Comparison of ENCODE assay signal across 19 mouse cellular contexts in the genomic region with DNA sequence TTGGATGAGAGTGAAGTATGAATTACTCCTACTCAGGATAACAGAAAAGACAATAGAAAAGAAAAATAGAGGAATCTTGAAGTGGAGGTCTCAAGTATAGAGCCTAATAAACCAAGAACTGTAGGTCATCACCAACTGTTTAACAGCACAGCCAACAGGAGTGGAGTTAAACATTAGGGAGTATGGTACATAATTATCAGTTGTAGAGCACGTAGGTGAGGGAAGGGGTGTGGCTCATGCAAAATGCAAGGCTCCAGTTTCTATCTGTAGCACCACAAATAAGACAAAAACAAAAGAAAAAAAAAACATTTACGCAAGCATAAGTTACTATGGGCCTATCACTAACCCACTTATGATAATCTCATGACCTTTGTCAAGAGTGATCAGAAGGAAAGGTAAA.
"Had no signal": no experiment of that assay in that cellular context is flagged by ENCODE, and none has a peak within 500 bp of the region (broad histone marks: within the 10 kb centered on the region; RNA-seq: fewer than 3 reads in every experiment).

No protein-coding gene starts in this region.

- H3K27ac ChIP-seq: intestine, embryonic 15.5 days; kidney, embryonic 15.5 days; limb, embryonic 12.5 days; limb, embryonic 15.5 days; midbrain, embryonic 12.5 days; stomach, embryonic 15.5 days had no signal

- H3K27me3 ChIP-seq: intestine, embryonic 15.5 days; kidney, embryonic 15.5 days; limb, embryonic 12.5 days; limb, embryonic 15.5 days; stomach, embryonic 15.5 days had no signal

- H3K9ac ChIP-seq: intestine, embryonic 15.5 days; kidney, embryonic 15.5 days; limb, embryonic 12.5 days; limb, embryonic 15.5 days; midbrain, embryonic 12.5 days; stomach, embryonic 15.5 days had no signal

- H3K4me3 ChIP-seq: intestine, embryonic 15.5 days; kidney, embryonic 15.5 days; limb, embryonic 12.5 days; limb, embryonic 15.5 days; midbrain, embryonic 12.5 days; stomach, embryonic 15.5 days had no signal

- H3K9me3 ChIP-seq: intestine, embryonic 15.5 days; kidney, embryonic 15.5 days; limb, embryonic 12.5 days; limb, embryonic 15.5 days; midbrain, embryonic 12.5 days; stomach, embryonic 15.5 days had no signal

- H3K4me2 ChIP-seq: intestine, embryonic 15.5 days; kidney, embryonic 15.5 days; limb, embryonic 12.5 days; limb, embryonic 15.5 days; midbrain, embryonic 12.5 days; stomach, embryonic 15.5 days had no signal

- H3K4me1 ChIP-seq: intestine, embryonic 15.5 days; kidney, embryonic 15.5 days; limb, embryonic 12.5 days; limb, embryonic 15.5 days; stomach, embryonic 15.5 days had no signal

- DNase-seq: kidney, adult 11 months; kidney, adult 8-10 months; kidney, postnatal 10 days; kidney, postnatal 36 days; left cerebral cortex, postnatal 4 days; lung, adult 2 months; lung, postnatal 14 days; lung, postnatal 4 days; right cerebral cortex, adult 18-20 months; right cerebral cortex, postnatal 25 days; spleen, adult 18-20 months; thymus, postnatal 25 days had no signal

- ATAC-seq: intestine, embryonic 15.5 days; midbrain, embryonic 16.5 days had no signal

- H3K36me3 ChIP-seq: intestine, embryonic 15.5 days; kidney, embryonic 15.5 days; limb, embryonic 12.5 days; limb, embryonic 15.5 days; midbrain, embryonic 12.5 days; stomach, embryonic 15.5 days had no signal
